Mouse (Mus musculus): ENCODE data around the gene Arhgef10l. TPM values are rescaled to one million over a fixed set of nuclear protein-coding genes. Genes with fewer than 3 reads are reported as not detected.

The Arhgef10l gene
- polyA plus RNA-seq, 1 experiment = not detected

DNA sequence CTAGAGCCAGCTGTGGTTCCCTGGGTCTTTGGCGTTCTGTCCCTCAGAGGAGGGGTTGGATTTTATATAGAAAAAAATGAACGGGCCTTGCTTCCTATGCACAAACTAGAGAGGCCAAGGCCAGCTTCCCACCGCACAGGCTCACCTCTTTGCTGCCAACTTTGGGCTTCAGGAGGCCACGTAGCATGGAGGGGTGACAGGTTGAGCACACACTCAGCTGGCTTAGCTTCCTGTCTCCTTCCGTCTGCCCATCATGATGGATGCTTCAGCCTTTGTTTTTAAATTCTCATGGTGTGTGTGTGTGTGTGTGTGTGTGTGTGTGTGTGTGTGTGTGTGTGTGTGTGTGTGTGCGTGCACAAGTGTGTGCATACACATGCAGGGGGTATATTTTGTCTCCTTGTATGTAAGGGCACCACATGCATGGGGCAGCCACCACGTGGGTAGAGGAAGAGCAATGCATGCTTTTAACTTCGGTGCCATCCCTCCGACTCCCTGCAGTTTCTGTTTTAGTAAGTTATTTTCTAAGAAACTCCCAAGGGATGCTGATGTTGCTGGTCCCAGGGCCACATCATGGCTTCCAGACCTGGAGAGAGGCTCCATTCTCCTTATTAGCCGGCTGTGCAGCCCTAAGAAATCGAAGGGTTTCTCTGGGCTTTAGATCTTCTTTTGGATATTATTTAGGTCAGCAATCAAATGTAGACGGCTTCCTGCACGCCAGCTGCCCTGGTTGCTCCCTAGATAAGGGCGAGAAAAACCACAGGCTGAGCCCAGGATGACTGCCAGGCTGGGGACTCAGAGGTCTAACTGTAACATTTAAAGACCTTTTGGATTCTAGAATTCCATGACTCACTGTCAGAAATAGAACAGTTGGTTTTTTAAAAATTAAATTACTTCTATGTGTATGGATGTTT, 30.1 kb upstream of the Arhgef10l start:
- Histone ChIP-seq H3K4me3 (ENCODE audit: insufficient read depth, low read depth, low read length) (no peak overlapping the region), H3K27ac (ENCODE audit: insufficient read depth, low read depth, low read length) (no peak overlapping the region), H3K4me1 (ENCODE audit: control insufficient read depth, insufficient read depth, low read length) (peaks cover 13% of the 10 kb centered on the region)
- TF ChIP-seq CTCF (IDR thresholded peaks at IDR 0.05; ENCODE audit: insufficient read depth, low read depth, low read length) (no peak), POLR2A (IDR thresholded peaks at IDR 0.05; ENCODE audit: insufficient read depth, low read depth, low read length) (no peak)
- WGBS = 77% methylated on average over 14 of the region's 14 CpGs

DNA sequence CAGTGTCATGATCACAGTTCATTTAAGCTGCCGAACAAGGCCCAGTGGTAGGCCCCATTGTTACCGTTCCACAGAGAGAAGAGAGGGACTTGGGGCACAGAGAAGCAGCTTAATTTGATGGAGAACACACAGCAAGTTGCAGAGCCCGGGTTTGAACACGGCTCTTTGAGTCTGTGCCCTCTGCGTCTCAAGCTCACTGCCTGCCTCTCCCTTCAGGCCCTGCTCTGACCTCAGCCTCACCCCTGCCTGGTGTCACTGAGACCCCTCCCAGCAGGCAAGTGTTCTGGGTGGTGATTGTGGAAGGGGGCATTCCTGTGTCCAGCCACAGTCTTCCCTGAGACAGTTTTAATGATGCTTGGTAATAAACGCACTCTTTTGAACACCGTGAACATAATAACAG, 29.3 kb upstream of the Arhgef10l start:
- no peak overlapping the region for H3K27ac ChIP-seq (ENCODE audit: insufficient read depth, low read depth, low read length)
- H3K4me3 ChIP-seq (ENCODE audit: insufficient read depth, low read depth, low read length) = no peak overlapping the region
- WGBS = 76% methylated on average over 7 of the region's 7 CpGs
- no peak for TF ChIP-seq CTCF (IDR thresholded peaks at IDR 0.05; ENCODE audit: insufficient read depth, low read depth, low read length)
- TF ChIP-seq POLR2A (IDR thresholded peaks at IDR 0.05; ENCODE audit: insufficient read depth, low read depth, low read length) = no peak
- H3K4me1 ChIP-seq (ENCODE audit: control insufficient read depth, insufficient read depth, low read length) = peaks cover 9% of the 10 kb centered on the region; the same call in 1 of the 2 replicates

GRCm38 (mm10) chr4:140694551-140695060, 28.8 kb upstream of the Arhgef10l start:
- WGBS = 45% methylated on average over 1 of the region's 1 CpGs
- H3K4me1 ChIP-seq (ENCODE audit: control insufficient read depth, insufficient read depth, low read length) = 0 out of 2 replicates have a peak, but pooled peaks cover 6% of the 10 kb centered on the region
- no peak overlapping the region for H3K4me3 ChIP-seq (ENCODE audit: insufficient read depth, low read depth, low read length)
- no peak for TF ChIP-seq POLR2A (IDR thresholded peaks at IDR 0.05; ENCODE audit: insufficient read depth, low read depth, low read length)
- no peak for TF ChIP-seq CTCF (IDR thresholded peaks at IDR 0.05; ENCODE audit: insufficient read depth, low read depth, low read length)
- no peak overlapping the region for H3K27ac ChIP-seq (ENCODE audit: insufficient read depth, low read depth, low read length)

- WGBS = 88% methylated on average over 4 of the region's 4 CpGs
- 0 out of 2 replicates have a peak, but pooled peaks cover 2% of the 10 kb centered on the region for H3K4me1 ChIP-seq (ENCODE audit: control insufficient read depth, insufficient read depth, low read length)
- no peak overlapping the region for H3K4me3 ChIP-seq (ENCODE audit: insufficient read depth, low read depth, low read length)
- H3K27ac ChIP-seq (ENCODE audit: insufficient read depth, low read depth, low read length) = no peak overlapping the region
- TF ChIP-seq CTCF (IDR thresholded peaks at IDR 0.05; ENCODE audit: insufficient read depth, low read depth, low read length) (no peak), POLR2A (IDR thresholded peaks at IDR 0.05; ENCODE audit: insufficient read depth, low read depth, low read length) (no peak)
These were observed 27.7 kb upstream of the Arhgef10l start for GRCm38 (mm10) chr4:140693513-140693912.

DNA sequence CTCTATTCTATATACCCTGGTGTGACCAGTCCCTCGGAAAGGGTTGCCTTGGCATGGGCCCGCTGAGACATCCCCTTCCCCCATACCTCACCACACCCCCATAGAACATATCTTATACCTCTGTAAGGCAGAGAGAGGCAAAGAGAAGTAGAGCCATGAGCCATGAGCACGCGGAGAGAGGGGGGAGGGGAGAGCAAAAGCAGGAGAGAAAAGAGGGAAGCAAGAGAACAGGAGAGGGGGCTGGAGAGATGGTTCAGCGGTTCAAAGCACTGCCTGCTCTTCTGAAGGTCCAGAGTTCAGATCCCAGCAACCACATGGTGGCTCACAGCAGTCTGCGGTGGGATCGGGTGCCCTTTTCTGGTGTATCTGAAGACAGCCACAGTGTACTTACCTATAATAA, 25.7 kb upstream of the Arhgef10l start:
- H3K27ac ChIP-seq (ENCODE audit: insufficient read depth, low read depth, low read length) = no peak overlapping the region
- 80% methylated on average over 7 of the region's 7 CpGs for WGBS
- H3K4me1 ChIP-seq (ENCODE audit: control insufficient read depth, insufficient read depth, low read length) = 0 out of 2 replicates have a peak, but pooled peaks cover 2% of the 10 kb centered on the region

DNA sequence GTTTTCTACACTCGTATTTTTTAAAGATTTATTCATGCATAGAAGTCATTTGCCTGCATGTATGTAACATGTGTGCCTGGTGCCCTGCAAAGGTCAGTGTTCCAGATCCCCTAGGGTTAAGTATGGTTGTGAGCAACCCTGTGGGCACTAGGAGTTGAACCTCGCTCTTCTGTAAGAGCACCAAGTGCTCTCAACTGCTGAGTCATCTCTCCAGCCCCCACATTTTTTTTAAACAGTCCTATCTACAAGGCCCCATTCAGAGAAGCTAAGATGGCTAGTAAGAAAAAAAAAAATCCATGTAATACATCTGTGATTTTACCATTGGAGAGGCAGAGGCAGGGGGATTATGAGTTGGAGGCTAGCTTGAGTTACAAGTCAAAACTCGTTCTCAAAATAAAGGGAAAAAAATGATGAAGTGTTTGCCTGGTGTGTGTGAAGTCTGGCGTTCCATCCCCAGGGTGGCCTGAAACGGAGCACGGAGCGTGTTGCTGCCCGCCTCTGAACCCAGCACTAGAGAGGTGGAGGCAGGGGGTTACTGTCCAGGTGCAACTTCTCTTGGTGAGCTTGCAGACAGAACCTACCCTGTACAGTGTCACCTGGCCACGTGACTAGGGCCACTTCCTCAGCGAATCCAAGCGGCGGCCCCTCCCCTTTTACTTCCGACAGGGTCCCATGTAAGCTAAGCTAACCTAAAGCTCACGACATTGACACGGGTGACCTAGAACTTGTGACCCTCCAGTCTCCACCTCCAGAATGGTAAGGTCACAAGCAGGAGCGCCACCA, 24.3 kb upstream of the Arhgef10l start:
- no peak overlapping the region for H3K27ac ChIP-seq (ENCODE audit: insufficient read depth, low read depth, low read length)
- H3K4me3 ChIP-seq (ENCODE audit: insufficient read depth, low read depth, low read length) = no peak overlapping the region
- H3K4me1 ChIP-seq (ENCODE audit: control insufficient read depth, insufficient read depth, low read length) = 0 out of 2 replicates have a peak, but pooled peaks cover 2% of the 10 kb centered on the region
- WGBS = 83% methylated on average over 16 of the region's 16 CpGs
- no peak for TF ChIP-seq CTCF (IDR thresholded peaks at IDR 0.05; ENCODE audit: insufficient read depth, low read depth, low read length)
- TF ChIP-seq POLR2A (IDR thresholded peaks at IDR 0.05; ENCODE audit: insufficient read depth, low read depth, low read length) = no peak

More for the DNA sequence above, 25.7 kb upstream of the Arhgef10l start:
- no peak overlapping the region for H3K4me3 ChIP-seq (ENCODE audit: insufficient read depth, low read depth, low read length)
- TF ChIP-seq CTCF (IDR thresholded peaks at IDR 0.05; ENCODE audit: insufficient read depth, low read depth, low read length) (no peak), POLR2A (IDR thresholded peaks at IDR 0.05; ENCODE audit: insufficient read depth, low read depth, low read length) (no peak)

DNA sequence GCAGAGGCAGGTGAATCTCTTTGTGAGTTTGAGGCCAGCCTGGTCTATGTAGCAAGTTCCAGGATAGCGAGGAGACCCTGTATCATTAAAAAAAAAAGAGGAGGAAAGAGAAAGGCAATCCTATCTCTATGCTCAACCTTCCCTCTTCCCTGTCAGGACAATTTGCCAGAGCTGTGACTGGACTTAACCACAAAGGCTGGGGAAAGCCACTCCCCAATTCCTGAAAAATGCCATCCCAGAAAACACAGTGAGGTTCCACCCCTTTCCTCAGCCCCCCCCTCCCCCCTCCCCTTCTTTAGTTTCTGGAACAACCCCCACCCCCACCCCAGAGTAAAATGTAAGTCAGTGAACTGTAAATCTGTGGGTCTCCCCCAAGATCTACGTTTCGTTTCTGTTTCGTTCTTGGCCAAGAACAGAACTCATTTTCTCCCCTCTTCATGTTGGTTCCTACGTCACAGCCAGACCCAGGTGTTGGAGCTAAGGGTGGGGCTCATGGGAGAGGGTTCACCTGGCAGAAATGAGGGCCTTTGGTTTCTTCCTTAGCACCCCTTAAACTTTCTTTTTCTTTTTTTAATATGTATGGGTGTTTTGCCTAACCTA, 23.1 kb upstream of the Arhgef10l start:
- TF ChIP-seq POLR2A (IDR thresholded peaks at IDR 0.05; ENCODE audit: insufficient read depth, low read depth, low read length) (no peak), CTCF (IDR thresholded peaks at IDR 0.05; ENCODE audit: insufficient read depth, low read depth, low read length) (no peak)
- 92% methylated on average over 5 of the region's 5 CpGs for WGBS
- Histone ChIP-seq H3K4me1 (ENCODE audit: control insufficient read depth, insufficient read depth, low read length) (peaks cover 7% of the 10 kb centered on the region), H3K4me3 (ENCODE audit: insufficient read depth, low read depth, low read length) (no peak overlapping the region), H3K27ac (ENCODE audit: insufficient read depth, low read depth, low read length) (no peak overlapping the region)

DNA sequence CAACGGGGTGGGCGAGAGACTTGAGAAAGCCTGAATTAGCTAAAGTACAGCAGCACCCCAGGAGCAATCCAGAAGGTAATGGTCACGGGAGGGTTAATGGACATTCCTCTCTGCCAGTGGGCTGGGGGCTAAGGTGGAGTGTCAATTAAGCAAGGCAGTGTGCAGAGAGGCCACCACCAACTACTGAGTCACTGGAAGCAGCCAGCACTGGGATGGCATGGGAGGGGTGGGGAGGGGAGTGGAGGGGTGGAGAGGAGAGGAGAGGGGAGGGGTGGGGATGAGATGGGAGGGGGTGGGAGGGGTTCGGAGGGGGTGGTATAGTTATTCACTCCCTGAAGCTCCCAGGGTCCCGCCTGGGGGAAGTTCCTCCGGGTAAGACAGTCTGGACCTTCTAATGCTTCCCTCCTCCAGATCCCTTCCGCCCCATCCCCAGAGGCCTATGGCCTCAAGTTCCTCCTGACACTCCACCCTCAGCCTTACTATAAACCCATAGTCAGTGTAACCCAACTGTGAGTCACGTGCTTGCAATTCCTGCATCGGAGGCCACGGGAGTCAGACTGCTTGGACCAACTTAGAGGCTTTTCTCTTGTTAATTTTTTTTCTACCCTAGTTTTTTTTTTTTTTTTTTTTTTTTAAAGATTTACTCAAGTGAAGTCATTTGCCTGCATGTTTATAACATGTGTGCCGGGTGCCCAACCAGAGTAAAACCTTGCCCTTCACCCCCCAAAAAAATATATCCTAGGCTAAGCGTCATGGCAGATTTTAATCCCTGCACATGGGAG, 22.4 kb upstream of the Arhgef10l start:
- H3K4me1 ChIP-seq (ENCODE audit: control insufficient read depth, insufficient read depth, low read length) = peaks cover 10% of the 10 kb centered on the region
- WGBS = 71% methylated on average over 12 of the region's 12 CpGs
- TF ChIP-seq CTCF (IDR thresholded peaks at IDR 0.05; ENCODE audit: insufficient read depth, low read depth, low read length) = no peak
- TF ChIP-seq POLR2A (IDR thresholded peaks at IDR 0.05; ENCODE audit: insufficient read depth, low read depth, low read length) = no peak
- H3K4me3 ChIP-seq (ENCODE audit: insufficient read depth, low read depth, low read length) = no peak overlapping the region
- no peak overlapping the region for H3K27ac ChIP-seq (ENCODE audit: insufficient read depth, low read depth, low read length)
